Mouse (Mus musculus): ENCODE data around the gene Haus2.
A peak's percentile ranks its signal among the peaks of the same experiment; 100 is the strongest.
"Not testable (repeated sequence)": the region's sequence is repeated elsewhere in the genome, so short reads cannot be mapped to it uniquely, and the experiment has no call there.

Gene Haus2

DNA sequence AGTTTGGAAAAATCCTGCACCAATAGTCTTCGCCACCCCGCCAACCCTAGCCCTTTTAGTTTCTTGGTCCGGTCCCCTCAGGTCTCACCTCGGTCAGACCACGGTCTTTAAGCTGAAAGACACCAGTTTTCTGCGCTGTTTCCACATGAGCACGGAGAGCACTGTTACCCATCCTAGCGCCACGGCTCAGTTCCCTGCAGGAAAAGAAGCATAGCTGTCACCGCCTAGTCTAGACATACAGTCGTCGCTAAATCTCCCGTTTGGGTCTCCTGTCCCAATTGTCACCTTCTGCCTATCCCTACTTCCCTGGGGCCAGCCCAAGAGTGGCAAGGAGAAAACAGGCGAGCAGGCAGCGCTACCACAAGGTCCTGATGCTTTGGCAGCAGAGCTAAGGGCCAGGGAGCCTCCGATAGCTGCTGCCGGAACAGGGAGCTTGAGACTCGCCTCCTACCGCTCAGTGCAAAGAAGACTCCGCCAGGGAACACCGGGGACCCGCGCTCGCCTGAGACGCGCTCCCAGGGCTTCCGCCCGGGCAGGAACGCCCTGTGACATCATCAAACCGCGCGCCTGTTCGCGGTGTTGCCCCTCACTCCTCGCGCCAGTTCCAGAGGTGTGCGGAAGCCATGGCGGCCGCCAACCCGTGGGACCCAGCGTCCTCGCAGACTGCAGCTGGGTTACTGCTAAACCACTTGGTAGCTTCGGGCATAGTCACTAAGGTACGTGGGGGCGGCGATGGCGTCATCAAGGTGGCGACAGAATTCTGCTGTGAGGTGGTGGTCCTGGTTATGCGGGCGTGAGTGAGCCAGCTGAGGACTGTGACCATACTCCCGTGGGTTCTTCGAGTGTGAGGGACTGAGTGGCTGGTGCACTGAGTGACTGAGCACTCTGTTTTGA is at the start of gene Haus2, which contains the start of gene Lrrc57:
TSS of gene Haus2 (plus strand) at position 554 of the 894 bp plus-strand sequence.
TSS of gene Lrrc57 (minus strand) at position 691 of the 894 bp plus-strand sequence.
- peak; percentile 93 for DNase-seq (ENCODE audit: low read depth, low spot score)

DNA sequence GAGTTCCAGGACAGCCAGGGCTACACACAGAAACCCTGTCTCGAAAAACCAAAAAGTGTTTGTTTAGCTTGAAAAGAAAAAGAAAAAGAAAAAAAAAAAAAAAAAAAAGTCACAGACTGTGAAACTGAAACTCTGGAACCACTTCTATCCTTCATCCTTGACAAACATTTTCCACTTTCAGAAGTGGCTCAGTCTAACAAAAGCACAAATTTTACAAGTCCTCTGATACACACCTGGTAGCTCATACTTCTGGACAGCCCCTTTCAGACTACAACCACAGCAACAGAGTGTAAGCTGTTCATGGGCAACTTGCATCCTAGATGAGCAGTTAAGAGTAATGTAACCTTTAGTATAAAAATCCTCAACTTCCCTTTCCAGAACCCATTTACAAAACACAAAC is 47.7 kb upstream of the Haus2 start:
- DNase-seq (ENCODE audit: low read depth, low spot score), result no peak

DNA sequence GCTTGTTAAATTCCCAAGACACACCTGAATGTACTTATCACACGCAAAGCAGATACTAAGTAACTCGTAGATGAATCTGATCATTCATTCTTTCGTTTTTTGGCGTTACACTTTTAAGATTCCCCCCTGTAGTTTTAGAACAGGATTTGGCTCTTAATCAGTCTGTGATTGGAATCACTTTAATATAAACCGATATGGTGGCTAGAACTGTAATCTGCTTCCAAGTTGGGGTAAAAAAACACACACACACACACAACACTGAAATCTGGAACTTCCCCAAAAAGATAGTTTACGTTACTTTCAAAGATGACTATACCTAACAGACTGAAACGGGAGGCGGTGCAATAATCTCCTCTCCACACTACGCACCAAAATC is 46.3 kb upstream of the Haus2 start:
- DNase-seq (ENCODE audit: low read depth, low spot score), result no peak

DNA sequence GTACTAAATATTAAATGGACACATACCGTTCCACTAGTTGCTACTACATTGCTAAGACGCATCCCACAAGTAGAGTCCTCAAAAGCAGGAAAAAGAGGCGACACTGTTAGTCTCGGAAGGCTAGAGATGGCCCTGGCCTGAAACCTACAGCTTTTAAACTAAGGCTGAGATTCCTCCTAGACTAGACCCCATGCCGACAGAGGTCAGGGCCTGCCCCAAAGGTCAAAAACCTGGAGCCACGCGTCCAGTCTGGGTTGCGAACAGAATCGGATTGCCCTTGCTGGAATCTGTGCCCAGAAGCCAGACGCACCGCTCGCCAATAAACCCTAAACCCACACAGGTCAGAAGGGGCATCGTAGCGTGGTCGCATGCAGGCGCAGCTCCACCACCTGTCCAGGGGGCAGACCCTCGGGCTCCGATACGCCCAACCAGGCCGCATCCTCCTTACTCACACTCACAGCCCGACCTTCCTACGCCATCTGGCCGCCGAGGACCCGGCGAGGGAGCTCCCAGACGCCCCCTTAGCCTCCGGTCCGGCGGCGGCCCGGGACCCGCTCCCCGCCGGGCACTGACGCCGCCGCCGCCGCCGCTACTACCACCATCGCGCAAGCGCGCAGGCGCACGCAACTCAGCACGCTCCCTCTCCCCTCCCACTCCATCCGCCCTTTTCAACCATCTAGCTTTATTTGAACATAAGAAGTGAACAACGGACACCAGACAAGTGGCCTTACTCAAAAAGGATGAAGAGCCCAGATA is 45.8 kb upstream of the Haus2 start, which contains the start of gene Zfp106:
TSS of gene Zfp106 (minus strand) at position 609 of the 756 bp plus-strand sequence.
- DNase-seq (ENCODE audit: low read depth, low spot score), result peak; percentile 93

DNA sequence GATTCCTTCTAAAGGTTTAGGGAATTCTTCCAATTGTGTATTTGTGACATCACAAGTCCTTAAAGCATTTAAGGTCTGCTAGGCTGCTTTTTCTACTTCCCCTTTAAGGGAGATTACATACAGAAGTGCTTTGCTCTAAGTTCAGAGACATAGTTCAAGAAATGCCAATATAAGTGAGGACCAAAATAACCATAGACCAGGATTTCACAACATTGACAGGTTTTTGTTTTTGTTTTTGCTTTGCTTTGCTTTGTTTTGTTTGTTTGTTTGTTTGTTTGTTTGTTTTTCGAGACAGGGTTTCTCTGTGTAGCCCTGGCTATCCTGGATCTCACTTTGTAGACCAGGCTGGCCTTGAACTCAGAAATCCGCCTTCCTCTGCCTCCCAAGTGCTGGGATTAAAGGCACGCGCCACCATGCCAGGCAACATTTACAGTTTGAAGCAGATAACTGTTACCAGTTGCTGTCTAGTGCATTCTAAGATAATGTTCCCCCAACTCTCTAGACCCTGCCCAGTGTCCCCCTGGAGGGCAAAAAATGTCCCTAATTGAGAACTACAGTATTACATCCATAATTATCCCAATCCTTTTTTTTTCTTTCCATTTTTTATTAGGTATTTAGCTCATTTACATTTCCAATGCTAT is 44.5 kb upstream of the Haus2 start:
- not testable (repeated sequence) for DNase-seq (ENCODE audit: low read depth, low spot score)

DNA sequence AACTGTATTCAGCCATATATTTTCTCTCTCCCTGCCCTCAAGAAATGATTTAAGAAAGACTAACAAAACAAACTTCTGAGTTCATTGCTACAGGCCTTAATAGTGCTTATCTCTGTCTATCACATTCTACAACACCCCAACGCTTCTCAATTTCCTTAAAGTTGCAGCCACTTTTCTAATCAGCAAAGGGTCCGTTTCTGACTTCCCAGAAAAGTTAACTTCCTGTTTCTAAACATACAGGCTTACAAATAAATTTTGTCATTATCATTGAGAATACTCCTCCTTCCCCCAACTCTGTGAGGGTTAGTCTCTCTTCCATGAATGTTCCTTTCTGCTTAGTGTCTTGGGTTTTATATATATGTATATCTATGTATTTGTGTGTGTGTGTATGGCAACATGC is 43.8 kb upstream of the Haus2 start:
- no peak for DNase-seq (ENCODE audit: low read depth, low spot score)

DNA sequence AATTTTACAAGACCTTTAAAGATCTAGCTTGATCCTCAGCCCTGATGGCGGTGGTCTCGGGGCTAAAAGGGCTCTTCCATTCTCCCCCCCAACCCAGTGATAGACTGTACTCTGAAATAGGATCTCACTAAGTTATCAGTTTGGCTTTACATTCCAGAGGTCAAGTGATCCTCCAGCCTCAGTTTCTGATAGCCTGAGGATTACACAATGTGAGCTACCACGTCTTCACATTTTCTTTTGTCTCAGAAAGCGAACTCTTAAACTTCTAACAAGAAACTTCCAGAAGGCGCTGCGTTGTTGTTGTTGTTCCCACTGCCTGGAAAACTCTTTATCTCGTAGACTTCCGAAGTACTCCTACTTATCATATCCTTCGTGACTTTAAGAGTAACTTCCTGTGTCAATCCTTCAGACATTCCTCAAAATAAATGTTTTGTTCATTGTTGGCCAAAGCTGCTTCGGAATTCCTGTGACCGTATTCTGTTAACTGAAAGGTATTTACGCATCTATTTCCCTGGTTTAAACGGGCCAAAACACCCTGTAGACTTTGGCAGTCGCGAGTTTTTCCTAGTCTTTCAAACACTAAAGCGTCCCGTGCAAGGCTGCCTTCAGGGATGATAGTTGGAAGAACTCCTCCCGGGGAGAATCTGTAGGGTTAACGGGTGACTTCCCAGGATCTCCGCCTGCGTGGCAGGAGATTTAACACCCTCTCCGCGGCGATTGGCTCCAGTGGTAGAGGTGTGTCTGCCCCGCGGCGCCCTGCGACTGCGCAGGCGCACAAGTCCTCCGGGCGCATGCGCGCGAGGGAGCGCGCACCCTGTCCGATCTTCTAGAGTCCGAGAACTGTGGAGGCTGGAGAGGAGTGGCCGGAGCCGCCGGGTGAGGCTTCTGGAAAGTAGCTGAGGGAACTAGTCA is 42.0 kb upstream of the Haus2 start, which contains the start of gene Snap23:
TSS of gene Snap23 (plus strand) at position 786 of the 912 bp plus-strand sequence.
- peak; percentile 95 for DNase-seq (ENCODE audit: low read depth, low spot score)

DNA sequence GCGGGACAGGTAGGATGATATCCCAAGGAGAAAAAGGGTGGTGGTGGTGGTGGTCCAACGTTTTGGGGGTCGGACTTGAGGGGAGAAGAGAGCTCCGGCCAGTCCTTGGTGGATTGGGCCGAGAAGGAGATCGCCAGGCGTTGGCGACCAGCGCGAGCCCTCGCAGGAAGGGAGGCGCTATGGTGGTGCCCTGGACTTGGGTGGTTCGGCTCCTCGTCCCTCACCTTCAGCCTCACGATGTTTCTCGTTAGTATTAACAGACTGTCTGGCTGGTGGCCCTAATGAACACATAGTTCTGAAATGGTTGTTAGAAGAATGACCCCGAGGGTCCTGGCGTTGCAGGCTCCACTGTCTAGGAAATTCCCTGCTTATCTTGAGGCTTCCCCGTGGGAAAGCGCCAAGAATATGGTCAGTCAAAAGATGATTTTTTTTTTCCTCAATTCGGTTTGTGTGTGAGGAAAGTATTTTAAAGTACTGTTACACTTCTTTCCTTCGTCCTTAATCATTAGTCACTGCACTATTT is 41.3 kb upstream of the Haus2 start:
- no peak for DNase-seq (ENCODE audit: low read depth, low spot score)

DNA sequence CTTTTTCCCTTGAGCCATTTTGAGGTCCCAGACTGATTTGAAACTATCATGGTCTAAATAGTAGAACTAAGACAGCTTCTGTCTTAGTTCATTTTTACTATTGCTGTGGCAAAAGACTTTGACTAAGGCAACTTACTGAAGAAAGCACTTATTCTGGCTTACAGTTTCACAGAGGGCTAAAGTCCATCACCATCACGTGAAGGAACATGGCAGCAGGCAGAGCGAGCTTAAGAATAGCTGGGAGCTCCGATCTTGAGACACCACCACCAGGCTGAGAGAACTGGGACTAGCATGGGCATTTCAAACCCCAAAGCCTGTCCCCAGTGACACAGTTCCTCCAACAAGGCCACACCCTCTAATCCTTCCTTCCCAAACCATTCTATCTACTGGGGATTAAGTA is 38.1 kb upstream of the Haus2 start:
- DNase-seq (ENCODE audit: low read depth, low spot score), result no peak

DNA sequence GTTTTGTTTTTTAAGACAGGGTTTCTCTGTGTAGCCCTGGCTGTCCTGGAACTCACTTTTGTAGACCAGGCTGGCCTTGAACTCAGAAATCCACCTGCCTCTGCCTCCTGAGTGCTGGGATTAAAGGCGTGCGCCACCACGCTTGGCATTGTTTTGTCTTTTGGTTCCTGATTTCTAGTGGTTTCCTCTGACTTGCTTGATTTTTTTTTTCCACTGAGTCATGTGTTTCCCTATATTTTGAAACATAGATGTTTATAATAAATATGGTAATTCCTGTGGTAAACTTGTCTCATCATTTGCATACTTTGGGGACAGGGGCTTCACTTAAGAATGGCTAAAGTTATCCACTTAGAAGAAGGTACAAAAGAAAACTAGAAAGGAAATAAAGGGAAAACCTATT is 37.0 kb upstream of the Haus2 start:
- DNase-seq (ENCODE audit: low read depth, low spot score), result not testable (repeated sequence)

DNA sequence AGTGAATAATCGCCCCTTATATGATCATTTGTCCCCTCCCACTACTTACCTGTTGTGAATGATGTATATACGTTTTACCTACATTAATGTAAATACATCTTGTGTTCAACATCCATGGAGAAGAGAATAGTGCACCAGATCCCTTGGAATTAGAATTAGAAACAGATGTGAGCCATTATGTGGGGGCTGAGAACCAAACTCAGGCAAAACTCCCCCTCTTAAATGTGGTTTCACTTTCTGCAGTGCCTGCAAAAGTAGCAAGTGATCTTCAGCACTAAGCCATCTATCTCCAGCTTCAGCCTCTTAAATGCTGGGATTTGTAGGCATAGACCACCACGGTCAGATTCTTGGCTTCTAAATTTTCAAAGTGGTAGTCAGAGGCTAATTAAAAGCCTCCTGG is 34.1 kb upstream of the Haus2 start:
- DNase-seq (ENCODE audit: low read depth, low spot score), result no peak

DNA sequence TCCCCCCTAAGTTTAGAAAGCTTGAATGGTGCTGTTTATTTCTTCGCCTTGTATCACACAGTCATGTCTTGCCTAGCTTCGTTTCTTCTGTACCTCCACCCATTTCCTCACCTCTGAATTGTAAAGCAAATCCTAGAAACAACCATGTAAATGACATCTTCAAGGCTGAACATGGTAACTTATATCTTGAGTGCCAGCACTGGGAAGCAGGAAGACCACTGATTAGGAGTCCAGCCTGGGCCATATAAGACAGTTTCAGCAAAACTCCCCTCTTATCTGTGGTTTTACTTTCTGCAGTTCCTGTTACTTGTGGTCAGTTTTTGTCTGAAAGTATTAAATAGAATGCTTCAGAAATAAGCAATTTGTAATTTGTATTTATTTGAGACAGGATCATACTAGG is 33.2 kb upstream of the Haus2 start:
- DNase-seq (ENCODE audit: low read depth, low spot score), result no peak

DNA sequence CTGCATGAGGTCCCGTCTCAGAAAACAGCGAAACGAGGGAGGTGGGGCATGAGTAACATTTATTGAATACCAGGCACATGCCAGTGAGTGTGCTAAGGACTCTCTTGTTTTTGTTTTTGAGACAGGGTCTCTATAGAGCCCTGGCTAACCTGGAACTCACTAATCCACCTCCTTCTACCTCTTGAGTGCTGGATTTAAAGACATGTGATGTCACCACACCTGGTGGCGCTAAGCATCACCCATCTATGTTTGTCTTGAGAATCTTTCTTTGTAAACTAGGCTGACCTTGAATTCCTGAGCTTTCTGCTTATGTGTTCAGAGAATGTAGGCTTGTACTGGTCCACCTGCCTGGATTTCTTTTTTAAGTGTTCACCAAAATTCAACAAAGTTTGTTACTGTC is 31.4 kb upstream of the Haus2 start:
- peak; percentile 13 for DNase-seq (ENCODE audit: low read depth, low spot score)

DNA sequence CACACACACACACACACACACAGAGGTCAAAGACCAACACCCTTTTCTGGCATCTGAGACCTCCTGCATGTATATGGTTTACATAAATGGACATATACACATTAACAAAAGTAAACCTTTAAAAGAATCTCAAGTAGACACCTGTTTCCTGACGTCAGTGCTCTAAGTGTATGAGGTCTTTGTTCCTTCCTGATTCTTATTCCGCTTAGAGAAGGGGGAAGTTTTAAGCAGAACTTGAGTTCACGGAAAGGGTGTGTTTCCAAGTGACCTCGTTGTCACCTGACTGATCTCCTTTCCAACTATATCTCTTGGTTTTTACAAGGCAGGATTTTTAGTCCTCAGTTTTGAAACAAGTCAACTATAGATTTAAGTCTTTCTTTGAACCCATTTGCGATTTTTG is 30.9 kb upstream of the Haus2 start:
- DNase-seq (ENCODE audit: low read depth, low spot score), result peak; percentile 26

DNA sequence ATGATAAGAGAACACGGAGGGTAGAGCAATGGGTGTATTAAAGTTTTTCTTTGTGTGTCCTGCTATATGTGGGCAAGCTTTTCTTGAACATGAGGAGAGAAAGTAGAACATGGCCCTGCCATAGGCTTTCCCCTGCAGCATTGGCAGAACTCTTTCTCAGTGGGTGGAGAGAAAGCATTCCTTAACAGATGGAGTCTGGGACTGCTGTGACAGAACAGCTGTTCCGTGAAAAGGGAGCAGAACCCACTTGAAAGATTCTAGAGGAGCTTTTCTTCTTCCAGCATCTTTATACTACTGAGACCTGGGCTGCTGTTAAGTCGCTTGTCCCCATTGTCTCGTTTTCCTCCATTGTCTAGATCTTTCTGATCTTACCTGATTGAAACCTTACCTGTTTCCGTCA is 19.4 kb upstream of the Haus2 start:
- no peak for DNase-seq (ENCODE audit: low read depth, low spot score)

DNA sequence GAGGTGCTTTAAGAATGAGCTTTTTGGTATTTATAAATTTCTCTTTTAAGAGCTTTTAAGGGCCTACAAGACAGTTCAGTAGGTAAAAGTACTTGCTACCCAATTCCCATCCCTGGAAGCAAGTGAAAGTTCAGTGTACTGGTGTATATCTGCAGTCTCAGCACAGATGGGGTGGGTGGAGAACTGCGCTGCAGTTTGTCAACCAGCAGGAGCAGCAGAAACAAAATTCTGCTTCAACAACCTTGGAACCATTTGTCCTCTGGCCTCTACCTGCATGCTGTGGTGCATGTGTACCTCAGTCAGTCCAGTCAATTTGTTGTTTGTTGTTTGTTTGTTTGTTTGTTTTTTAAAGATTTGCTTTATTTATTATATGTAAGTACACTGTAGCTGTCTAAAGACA is 17.0 kb upstream of the Haus2 start:
- peak; percentile 21 for DNase-seq (ENCODE audit: low read depth, low spot score)

DNA sequence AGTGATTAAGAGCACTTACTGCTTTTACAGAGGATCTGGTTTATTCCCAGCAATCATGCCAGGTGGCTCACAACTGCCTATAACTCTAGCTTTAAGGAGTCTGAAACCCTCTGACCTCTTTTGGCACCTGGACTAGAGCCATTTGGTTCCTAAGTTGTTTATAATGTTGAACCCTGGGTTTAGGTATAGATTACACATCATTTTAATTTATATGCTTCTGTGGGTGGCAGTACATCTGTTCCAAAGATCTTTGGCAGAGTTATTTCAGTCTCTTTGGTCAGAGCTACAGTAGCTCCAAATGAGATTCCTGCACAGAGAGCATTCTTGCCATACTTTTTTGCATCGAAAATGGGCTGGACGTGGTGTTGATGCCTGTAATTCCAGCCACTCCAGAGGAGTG is 11.4 kb upstream of the Haus2 start:
- no peak for DNase-seq (ENCODE audit: low read depth, low spot score)

DNA sequence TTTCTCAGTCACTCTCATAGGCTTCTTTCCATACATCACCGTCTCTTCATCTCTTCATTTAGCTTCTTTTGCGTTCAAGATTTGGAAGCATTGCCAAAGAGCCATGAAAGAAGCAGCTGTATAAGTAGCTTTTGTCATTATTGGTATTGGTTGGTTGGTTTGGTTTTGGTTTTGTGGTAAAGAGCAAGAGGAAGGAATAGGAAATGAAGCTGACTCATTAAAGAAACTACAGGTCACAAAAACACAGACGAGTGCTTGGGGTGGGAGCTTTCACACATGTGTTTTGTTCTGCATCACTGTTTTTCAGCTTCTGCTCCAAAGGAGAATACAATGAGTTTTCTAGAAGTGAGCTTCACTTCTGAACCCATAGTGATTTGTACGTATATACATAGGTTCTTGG is 9.7 kb upstream of the Haus2 start:
- DNase-seq (ENCODE audit: low read depth, low spot score), result no peak

DNA sequence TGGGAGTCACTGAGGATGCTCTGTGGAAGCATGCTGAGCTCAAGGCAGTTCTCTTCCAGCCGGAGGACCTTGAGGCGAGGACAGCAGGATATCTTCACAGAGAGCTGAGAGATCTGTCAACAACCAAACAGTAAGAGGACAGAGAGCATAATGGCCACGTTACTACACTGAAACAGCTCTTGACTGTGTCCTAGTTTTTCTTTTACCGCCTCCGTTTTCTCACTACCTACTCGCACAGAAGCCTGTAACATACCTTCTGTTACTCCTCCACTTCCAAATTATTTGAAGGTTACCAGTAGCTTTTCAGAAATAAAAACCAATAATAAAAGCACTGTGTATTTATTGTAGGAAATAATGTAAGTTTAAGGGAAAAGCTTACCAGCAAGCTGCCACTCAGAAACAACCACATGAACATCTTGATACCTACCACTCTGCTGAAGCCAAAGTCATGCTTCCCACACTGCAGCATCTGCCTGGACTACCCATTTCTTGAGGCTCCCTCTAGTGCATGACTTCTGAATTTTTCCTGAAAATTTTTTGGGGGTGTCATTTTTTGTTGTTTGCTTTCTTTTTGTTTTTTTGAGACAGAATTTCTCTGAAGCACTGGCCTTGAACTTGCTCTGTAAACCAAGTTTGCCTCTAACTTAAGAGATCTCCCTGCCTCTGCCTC is 3.0 kb upstream of the Haus2 start:
- DNase-seq (ENCODE audit: low read depth, low spot score), result no peak

Measured in ES-CJ7 (cell line).